Mouse (Mus musculus): ENCODE data around the gene Gsdma2.

- TF ChIP-seq CTCF (conservative IDR thresholded peaks at IDR 0.05; ENCODE audit: low read length) (no peak; the same call in 1 of the 2 replicates), POU5F1 (IDR thresholded peaks at IDR 0.05; ENCODE audit: borderline replicate concordance, low read length) (no peak)
Measured at GRCm38 (mm10) chr11:98681786-98682745, 35.5 kb downstream of the Gsdma2 start, which contains the start of gene Psmd3.

Measured in E14TG2a.4 (cell line).